13 mouse cellular contexts compared by ENCODE assay signal in genomic region chr15:99314891-99315290, GRCm38 (mm10). TPM values are rescaled to one million over a fixed set of nuclear protein-coding genes. Genes with fewer than 3 reads are reported as not detected.
DNase-seq lines count a peak whose midpoint lies in the region; ATAC-seq and TF ChIP-seq lines count a peak whose summit lies in the region.
"Had no signal": no experiment of that assay in that cellular context is flagged by ENCODE, and none has a peak within 500 bp of the region (broad histone marks: within the 10 kb centered on the region; RNA-seq: fewer than 3 reads in every experiment).

No protein-coding gene starts in this region.

- peaks cover 7% of the 10 kb centered on the region; the same call in 1 of the 2 replicates for H3K4me1 ChIP-seq in intestine, embryonic 16.5 days (ENCODE audit: control insufficient read depth, insufficient read depth, low read length)
- H3K4me1 ChIP-seq in intestine, postnatal 0 days (replicated peaks; ENCODE audit: control insufficient read depth, insufficient read depth, low read length): no peaks in the 10 kb centered on the region
- H3K4me1 ChIP-seq in midbrain, embryonic 13.5 days (replicated peaks): no peaks in the 10 kb centered on the region
- no peaks in the 10 kb centered on the region for H3K4me1 ChIP-seq in midbrain, embryonic 10.5 days
- H3K4me1 ChIP-seq: hindbrain, embryonic 15.5 days had no signal

- H3K4me3 ChIP-seq in intestine, embryonic 16.5 days (ENCODE audit: low read length): no peak overlapping the region
- H3K4me3 ChIP-seq in intestine, postnatal 0 days (ENCODE audit: low read depth, low read length): no peak overlapping the region
- no peak overlapping the region for H3K4me3 ChIP-seq in midbrain, embryonic 13.5 days (replicated peaks)
- H3K4me3 ChIP-seq in midbrain, embryonic 10.5 days: no peak overlapping the region
- H3K4me3 ChIP-seq: erythroblast, embryonic 14.5 days; hindbrain, embryonic 15.5 days; liver, embryonic 13.5 days had no signal

- 88% methylated on average over 16 of the region's 16 CpGs for WGBS in intestine, embryonic 16.5 days
- WGBS in intestine, postnatal 0 days: 74% methylated on average over 16 of the region's 16 CpGs
- WGBS in midbrain, embryonic 13.5 days: 90% methylated on average over 16 of the region's 16 CpGs
- WGBS in midbrain, embryonic 10.5 days: 95% methylated on average over 16 of the region's 16 CpGs

- H3K27ac ChIP-seq in intestine, embryonic 16.5 days (ENCODE audit: low read length): no peak overlapping the region
- no peak overlapping the region for H3K27ac ChIP-seq in intestine, postnatal 0 days (ENCODE audit: low read depth, low read length)
- peak overlapping the region; percentile 3; the same call in 1 of the 2 replicates for H3K27ac ChIP-seq in midbrain, embryonic 13.5 days
- no peak overlapping the region for H3K27ac ChIP-seq in midbrain, embryonic 10.5 days (replicated peaks)
- H3K27ac ChIP-seq: hindbrain, embryonic 15.5 days; liver, embryonic 13.5 days had no signal

- H3K36me3 ChIP-seq in intestine, embryonic 16.5 days (ENCODE audit: control insufficient read depth, insufficient read depth, low read length): peaks cover 10% of the 10 kb centered on the region; the same call in 1 of the 2 replicates
- H3K36me3 ChIP-seq in intestine, postnatal 0 days (ENCODE audit: control insufficient read depth, insufficient read depth): peaks cover 41% of the 10 kb centered on the region
- peaks cover 95% of the 10 kb centered on the region for H3K36me3 ChIP-seq in midbrain, embryonic 13.5 days
- H3K36me3 ChIP-seq in midbrain, embryonic 10.5 days: peaks cover 100% of the 10 kb centered on the region

- no peak overlapping the region for H3K4me2 ChIP-seq in intestine, embryonic 16.5 days (ENCODE audit: low read depth, low read length)
- H3K4me2 ChIP-seq in intestine, postnatal 0 days (replicated peaks; ENCODE audit: low read depth): no peak overlapping the region
- no peak overlapping the region for H3K4me2 ChIP-seq in midbrain, embryonic 13.5 days (replicated peaks)
- H3K4me2 ChIP-seq: hindbrain, embryonic 15.5 days; liver, embryonic 13.5 days had no signal

- no peak overlapping the region for H3K9ac ChIP-seq in intestine, embryonic 16.5 days (ENCODE audit: low read depth, low read length)
- no peak overlapping the region for H3K9ac ChIP-seq in intestine, postnatal 0 days (ENCODE audit: low read depth, low read length)
- H3K9ac ChIP-seq in midbrain, embryonic 13.5 days (replicated peaks): 0 out of 2 replicates have a peak overlapping the region, but pooled peaks have one; percentile 4
- H3K9ac ChIP-seq: hindbrain, embryonic 15.5 days; liver, embryonic 13.5 days had no signal

- no peak for DNase-seq in midbrain, embryonic 10.5 days (ENCODE audit: low spot score)
- peak; percentile 58 to 76 for DNase-seq in kidney, postnatal 25 days
- no peak for DNase-seq in thymus, postnatal 36 days
- DNase-seq in frontal cortex, adult 2 months (ENCODE audit: extremely low spot score in 1 of 2, low spot score in 1 of 2): no peak
- DNase-seq: adrenal gland, postnatal 25 days; liver, embryonic 13.5 days; right cerebral cortex, postnatal 4 days had no signal

- no peak for TF ChIP-seq CTCF in intestine, postnatal 0 days (IDR thresholded peaks at IDR 0.05; ENCODE audit: low read depth)

- H3K9me3 ChIP-seq in intestine, embryonic 16.5 days (ENCODE audit: control insufficient read depth, low read length): no peaks in the 10 kb centered on the region
- no peaks in the 10 kb centered on the region for H3K9me3 ChIP-seq in intestine, postnatal 0 days (ENCODE audit: control insufficient read depth)
- H3K9me3 ChIP-seq in midbrain, embryonic 13.5 days: no peaks in the 10 kb centered on the region
- no peaks in the 10 kb centered on the region for H3K9me3 ChIP-seq in midbrain, embryonic 10.5 days (replicated peaks)
- H3K9me3 ChIP-seq: hindbrain, embryonic 15.5 days; liver, embryonic 13.5 days had no signal

- no peaks in the 10 kb centered on the region for H3K27me3 ChIP-seq in intestine, embryonic 16.5 days (replicated peaks; ENCODE audit: control insufficient read depth, insufficient read depth, low read length)
- H3K27me3 ChIP-seq in intestine, postnatal 0 days (replicated peaks; ENCODE audit: control insufficient read depth, insufficient read depth, low read length): no peaks in the 10 kb centered on the region
- no peaks in the 10 kb centered on the region for H3K27me3 ChIP-seq in midbrain, embryonic 13.5 days
- H3K27me3 ChIP-seq in midbrain, embryonic 10.5 days (ENCODE audit: low read depth, poor library complexity, severe bottlenecking): no peaks in the 10 kb centered on the region
- H3K27me3 ChIP-seq: CH12.LX; hindbrain, embryonic 15.5 days; liver, embryonic 13.5 days had no signal

- peak; percentile 41; the same call in 1 of the 2 replicates for ATAC-seq in intestine, embryonic 16.5 days
- no peak for ATAC-seq in intestine, postnatal 0 days
- ATAC-seq in midbrain, embryonic 13.5 days: no peak

RNA-seq across cellular contexts. Expression of gene Fam186b, which starts 19.2 kb away (rescaled TPM):
- 0.24 TPM in 1 of 2 replicates, not detected in the other for polyA plus RNA-seq in intestine, embryonic 16.5 days (2015; fragmentation: Nextera tagmentation; extraction: Ambion mirVana)
- not detected in 2 replicates for polyA plus RNA-seq in intestine, postnatal 0 days (2015; fragmentation: Nextera tagmentation; extraction: Ambion mirVana)
- 0.35 TPM in 2 replicates for polyA plus RNA-seq in midbrain, embryonic 13.5 days (2015; fragmentation: Nextera tagmentation; extraction: Ambion mirVana)
- 0.11 and 0.19 TPM in 2 replicates for polyA plus RNA-seq in midbrain, embryonic 10.5 days (2016; fragmentation: Nextera tagmentation; extraction: Ambion mirVana)
- 1.5 and 1.7 TPM in 2 replicates for polyA plus RNA-seq in frontal cortex, adult 2 months (2012; rRNA removed)
- polyA plus RNA-seq: erythroblast, embryonic 14.5 days; liver, embryonic 13.5 days had no signal

RNA-seq across cellular contexts. Expression of gene Prpf40b, which starts 20.0 kb away (rescaled TPM):
- 29.8 and 34.8 TPM in 2 replicates for polyA plus RNA-seq in intestine, embryonic 16.5 days (2015; fragmentation: Nextera tagmentation; extraction: Ambion mirVana)
- polyA plus RNA-seq in intestine, postnatal 0 days (2015; fragmentation: Nextera tagmentation; extraction: Ambion mirVana): 10.8 and 12.7 TPM in 2 replicates
- polyA plus RNA-seq in midbrain, embryonic 13.5 days (2015; fragmentation: Nextera tagmentation; extraction: Ambion mirVana): 115 and 125 TPM in 2 replicates
- 61.2 and 70.7 TPM in 2 replicates for polyA plus RNA-seq in midbrain, embryonic 10.5 days (2016; fragmentation: Nextera tagmentation; extraction: Ambion mirVana)
- polyA plus RNA-seq in frontal cortex, adult 2 months (2012; rRNA removed): 163 and 182 TPM in 2 replicates

RNA-seq across cellular contexts. Expression of gene Fmnl3, which starts 55.4 kb away (rescaled TPM):
- polyA plus RNA-seq in intestine, embryonic 16.5 days (2015; fragmentation: Nextera tagmentation; extraction: Ambion mirVana): 10.6 and 10.8 TPM in 2 replicates
- 5.6 and 5.9 TPM in 2 replicates for polyA plus RNA-seq in intestine, postnatal 0 days (2015; fragmentation: Nextera tagmentation; extraction: Ambion mirVana)
- 8.5 and 8.7 TPM in 2 replicates for polyA plus RNA-seq in midbrain, embryonic 13.5 days (2015; fragmentation: Nextera tagmentation; extraction: Ambion mirVana)
- 10.9 and 12.6 TPM in 2 replicates for polyA plus RNA-seq in midbrain, embryonic 10.5 days (2016; fragmentation: Nextera tagmentation; extraction: Ambion mirVana)
- 18.5 and 19.9 TPM in 2 replicates for polyA plus RNA-seq in frontal cortex, adult 2 months (2012; rRNA removed)

Comparison
In these comparisons a context has a peak if more than half of its experiments do, and no peak if none do; other contexts are left out.
1. DNase-seq: peak in kidney, postnatal 25 days (2 of 2); none in midbrain, embryonic 10.5 days (single experiment), thymus, postnatal 36 days (0 of 2) and frontal cortex, adult 2 months (0 of 2).